Mouse (Mus musculus) inflammation-experienced regulatory T-cells, adult 6 months (primary cell): ENCODE data around the gene Magea6. TPM values are rescaled to one million over a fixed set of nuclear protein-coding genes. Genes with fewer than 3 reads are reported as not detected.
"Not testable (repeated sequence)": the region's sequence is repeated elsewhere in the genome, so short reads cannot be mapped to it uniquely, and the experiment has no call there.

Source experiments
- ATAC-seq: one replicate; pipeline ENCODE4 v1.8.0; 2017
- polyA plus RNA-seq, 3 experiments: library from polyadenylated mRNA; unstranded; fragments of 100-300 nt; shearing (Covaris generic); gene quantifications; one replicate each; pipeline ENCODE4 v1.2.1; 2017

Magea6 gene
- not detected for polyA plus RNA-seq

DNA sequence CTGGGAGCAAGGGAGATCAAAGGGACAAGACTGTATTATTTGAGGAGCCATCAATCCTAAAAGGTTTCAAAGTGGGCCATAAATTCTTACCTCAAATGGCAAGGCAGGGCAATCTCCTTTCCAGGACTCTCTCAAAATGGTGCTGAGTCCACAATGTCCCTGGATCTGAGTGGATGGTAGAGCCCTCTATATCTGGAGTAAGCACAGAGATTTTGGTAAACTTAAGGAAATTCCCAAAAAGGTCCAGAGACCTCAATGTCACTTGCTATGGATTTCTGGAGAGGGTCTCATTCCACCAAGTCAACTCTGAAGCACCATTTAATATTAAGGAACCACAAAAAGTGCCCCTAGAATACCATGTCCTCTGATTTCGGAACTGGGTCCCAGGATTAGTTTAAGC is at the start of gene Magea6:
TSS of gene Magea6 (minus strand) at position 101 of the 400 bp plus-strand sequence.
- ATAC-seq = not testable (repeated sequence)

DNA sequence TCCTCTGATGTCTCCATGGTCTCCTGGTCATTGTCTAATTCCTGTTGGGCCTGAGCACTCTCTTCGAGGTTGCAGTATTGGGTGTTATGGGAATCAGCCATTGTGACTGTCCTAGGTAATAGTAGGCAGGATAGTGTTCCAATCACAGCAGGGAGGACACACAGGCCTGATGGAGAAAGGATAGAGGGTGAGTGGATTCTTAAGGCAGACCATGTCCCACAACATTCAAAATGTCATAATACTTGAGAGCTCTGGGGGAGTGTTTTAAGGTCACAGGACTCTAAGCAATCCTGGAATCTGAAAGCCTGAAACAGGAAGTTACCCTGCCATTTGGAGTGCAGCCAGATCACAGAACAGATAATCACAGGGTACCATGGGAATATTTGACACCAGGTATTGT is 13.6 kb upstream of the Magea6 start, which contains the start of gene Magea3:
TSS of gene Magea3 (minus strand) at position 101 of the 400 bp plus-strand sequence.
- ATAC-seq = not testable (repeated sequence)

GRCm38 (mm10) chrX:154890167-154890566 is 45.6 kb downstream of the Magea6 start, which contains the start of gene Cldn34b1:
TSS of gene Cldn34b1 (minus strand) at chrX:154890267.
- ATAC-seq = not testable (repeated sequence)

Other genes starting within 250 kb of the Magea6 start
- gene Cldn34b1, start 45.7 kb downstream of the Magea6 start, polyA plus RNA-seq = not detected
- gene Magea3, start 13.5 kb upstream of the Magea6 start, polyA plus RNA-seq = not detected
- not detected for gene Magea8, start 59.9 kb upstream of the Magea6 start, polyA plus RNA-seq
- gene Magea5, start 127.2 kb upstream of the Magea6 start, polyA plus RNA-seq = not detected
- gene Magea1, start 153.8 kb upstream of the Magea6 start, polyA plus RNA-seq = not detected
- gene Magea2, start 157.7 kb upstream of the Magea6 start, polyA plus RNA-seq = not detected
- gene Cldn34b2, start 192.4 kb upstream of the Magea6 start, polyA plus RNA-seq = not detected